Mouse (Mus musculus) gastrocnemius, postnatal 10 days (tissue): ENCODE results near the gene Nup35. TPM values are rescaled to one million over a fixed set of nuclear protein-coding genes. Genes with fewer than 3 reads are reported as not detected.
A peak's percentile ranks its signal among the peaks of the same experiment; 100 is the strongest.

Experiments
- DNase-seq: peaks from one replicate; pipeline ENCODE4 v3.0.0; 2021; ENCODE audit warnings: mixed read lengths
- long read RNA-seq, 2 experiments: library from polyadenylated mRNA; stranded (forward); transcript quantifications; one replicate each; pipeline ENCODE4 v2.0.0; 2021
- total RNA-seq, 2 experiments: library from RNA; stranded (reverse); gene quantifications; 2 replicates each; pipeline ENCODE4 v1.2.3; 2021

The Nup35 gene
- total RNA-seq = 10 to 100 TPM; 10.5 to 13.0 TPM
- long read RNA-seq, experiment 1, transcript Nup35-201 (9 exons, 1,559 nt) = major isoform, 10 of 11 reads
- long read RNA-seq, experiment 1, partial matches to known transcripts = 0 of 11 reads
- long read RNA-seq, experiment 1, other reads (novel, unspliced or antisense) = 1 of 11 reads
- long read RNA-seq, experiment 2, transcript Nup35-201 (9 exons, 1,559 nt) = major isoform, 13 of 15 reads
- long read RNA-seq, experiment 2, partial matches to known transcripts = 0 of 15 reads
- long read RNA-seq, experiment 2, other reads (novel, unspliced or antisense) = 2 of 15 reads

GRCm38 (mm10) chr2:80616854-80617737 is at the start of gene Nup35, which contains the start of gene Dusp19:
Gene Nup35, plus strand, starts transcription at chr2:80617236.
Gene Dusp19, plus strand, starts transcription at chr2:80617045.
- DNase-seq = peak; percentile 85

DNA sequence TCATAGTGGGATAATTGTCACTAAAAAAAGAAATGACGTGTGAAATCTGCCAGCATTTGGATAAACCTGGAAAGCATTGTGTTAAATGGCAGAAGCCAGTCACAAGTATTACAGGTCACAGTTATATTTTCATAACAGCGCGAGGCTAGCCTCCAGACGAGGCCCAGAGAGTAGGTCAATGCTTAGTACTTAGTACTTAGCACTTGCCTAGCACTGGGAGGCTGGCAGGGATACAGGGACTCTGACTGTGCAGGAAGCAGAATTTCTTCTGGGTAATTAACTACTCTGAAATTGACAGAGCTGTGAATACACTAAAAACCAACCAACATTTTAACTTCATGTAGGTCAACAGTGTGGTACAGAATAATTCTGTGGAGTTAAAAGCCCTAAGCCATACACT is 49.6 kb upstream of the Nup35 start:
- no peak for DNase-seq

DNA sequence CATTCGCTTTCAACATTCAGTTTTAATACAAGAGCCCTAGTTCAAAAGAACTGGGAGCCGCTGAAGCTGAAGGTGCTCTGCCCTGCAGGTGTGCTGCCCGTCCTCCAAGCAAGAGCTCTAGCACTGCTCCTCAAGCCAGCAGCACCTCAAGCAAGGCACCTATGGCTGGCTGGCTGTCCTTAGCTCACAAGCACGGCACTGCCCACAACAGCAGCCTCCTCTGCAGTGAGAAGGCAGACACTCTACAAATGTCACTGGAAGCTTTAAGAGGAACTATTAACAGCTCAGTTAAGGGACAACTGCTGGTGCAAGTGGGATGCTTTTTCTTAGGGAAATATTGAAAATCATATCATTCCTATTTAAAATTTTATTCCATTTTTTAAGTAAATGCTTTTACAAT is 46.4 kb upstream of the Nup35 start:
- DNase-seq = no peak

GRCm38 (mm10) chr2:80577286-80577685 is 39.8 kb upstream of the Nup35 start:
- no peak for DNase-seq

DNA sequence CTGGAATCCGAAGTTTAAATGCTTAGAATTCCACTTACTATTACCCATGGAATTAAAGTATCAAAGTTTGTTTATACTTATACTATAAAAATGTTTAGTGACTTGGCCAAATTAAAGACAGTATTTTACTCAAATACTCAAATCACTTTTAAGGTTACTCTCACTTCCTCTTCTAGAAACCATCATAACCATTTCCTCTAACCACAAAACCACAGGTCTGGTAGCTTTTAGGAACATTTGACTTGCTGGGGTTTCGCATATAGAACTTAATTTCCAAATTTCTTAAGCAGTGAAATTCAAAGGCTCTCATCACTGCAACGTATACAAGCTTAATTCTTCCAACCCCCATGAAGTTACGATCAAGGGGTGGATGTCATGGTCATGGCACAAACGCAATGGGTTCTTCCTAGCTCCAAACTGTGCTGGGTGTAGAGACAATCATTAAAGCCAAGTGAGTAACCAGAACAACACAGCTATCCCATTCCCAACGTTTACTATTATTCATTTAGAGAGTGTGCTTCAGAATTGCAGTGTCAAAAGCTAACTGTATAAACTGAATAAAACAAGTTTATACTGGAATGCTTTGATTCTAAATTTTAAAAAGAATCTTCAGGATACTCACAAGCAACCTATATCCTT is 37.7 kb upstream of the Nup35 start:
- no peak for DNase-seq

- DNase-seq = no peak
These were observed 36.6 kb upstream of the Nup35 start for GRCm38 (mm10) chr2:80580311-80580961.

DNA sequence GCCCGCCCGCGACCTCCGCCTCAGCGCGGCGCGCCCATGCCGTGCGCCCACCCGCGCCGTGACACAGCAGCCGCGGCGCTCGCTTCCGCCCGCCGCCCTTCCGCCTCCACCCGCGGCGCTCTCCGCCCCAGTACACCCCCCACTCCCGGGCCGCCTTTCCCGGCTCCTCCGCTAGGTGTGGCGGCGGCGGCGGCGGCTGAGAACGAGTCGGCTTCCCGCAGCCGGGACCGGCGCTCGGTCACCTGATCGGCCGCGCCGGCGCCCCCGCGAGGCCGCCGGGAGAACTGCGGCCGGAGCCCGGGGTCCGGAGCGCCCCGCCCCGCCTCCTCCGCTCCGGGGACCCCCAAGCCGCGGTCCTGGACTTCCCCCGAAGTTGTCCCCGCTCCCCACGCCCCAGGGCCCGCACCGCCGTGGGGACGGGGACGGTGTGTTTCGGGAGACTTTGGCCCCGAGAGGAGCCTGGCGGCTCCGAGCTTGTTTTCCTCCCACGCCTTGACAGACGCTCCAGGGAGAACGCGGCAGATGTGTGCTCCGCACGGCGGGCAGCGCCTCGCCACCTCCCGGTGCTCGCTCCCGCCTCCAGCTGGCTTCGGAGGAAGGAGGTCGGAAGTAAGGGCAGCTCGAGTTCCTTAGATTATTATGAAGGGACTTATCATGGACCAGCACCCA is 35.9 kb upstream of the Nup35 start, which contains the start of gene Nckap1:
Gene Nckap1 (minus strand): TSS at position 338 of the 669 bp plus-strand sequence.
- peak; percentile 91 for DNase-seq

DNA sequence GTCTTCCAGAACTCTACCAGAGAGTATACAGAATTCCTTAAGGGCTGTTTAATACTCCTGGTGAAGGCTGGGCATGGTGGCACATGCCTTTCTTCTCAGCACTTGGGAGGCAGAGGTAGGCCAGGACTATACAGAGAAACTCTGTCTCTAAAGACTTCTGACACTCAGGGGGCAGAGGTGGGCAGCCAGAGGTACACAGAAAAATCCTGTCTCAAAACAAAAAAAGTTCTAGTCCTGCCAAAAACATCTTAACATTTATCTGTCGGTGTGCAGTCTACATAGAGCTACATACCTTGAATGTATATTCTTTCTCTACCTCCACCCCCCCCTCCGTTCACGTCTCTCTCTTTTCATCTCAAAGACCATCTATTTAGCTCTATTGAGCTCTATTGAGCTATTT is 34.7 kb upstream of the Nup35 start:
- DNase-seq = no peak

DNA sequence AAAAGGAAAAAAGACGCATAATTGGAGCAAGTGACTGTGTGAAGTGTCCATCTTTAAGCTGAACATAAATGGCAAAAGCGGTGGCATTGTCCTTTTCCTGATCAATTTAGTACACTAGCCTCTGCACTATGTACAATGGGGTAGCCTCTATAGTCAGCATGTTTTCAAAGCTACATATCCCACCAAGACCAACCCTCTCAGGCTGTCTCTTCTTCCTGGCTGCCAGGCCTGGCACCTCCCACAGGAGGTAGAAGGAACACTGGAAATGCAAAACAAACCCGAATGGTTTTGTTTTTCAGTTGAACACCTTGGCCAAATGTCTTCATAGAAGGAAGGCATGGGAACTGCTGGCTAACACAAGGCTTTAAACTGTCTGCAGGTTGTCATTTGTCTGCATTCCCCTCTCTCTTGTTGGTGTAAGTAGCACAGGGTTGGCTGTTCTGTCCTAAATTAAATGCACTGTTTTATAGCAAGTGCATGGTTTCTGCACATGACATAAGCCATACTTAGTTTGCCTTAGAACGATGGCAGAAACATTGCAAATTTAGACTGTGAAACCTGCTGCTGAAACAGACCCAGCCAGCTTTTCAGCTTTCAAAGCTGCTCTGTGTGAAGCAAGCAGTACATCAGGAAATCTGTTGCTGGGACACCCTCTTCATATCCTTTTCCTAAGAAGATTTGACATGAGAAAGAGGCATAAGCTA is 22.7 kb upstream of the Nup35 start:
- no peak for DNase-seq

GRCm38 (mm10) chr2:80596960-80597359 is 20.1 kb upstream of the Nup35 start:
- no peak for DNase-seq

- no peak for DNase-seq
These were observed 17.2 kb upstream of the Nup35 start for GRCm38 (mm10) chr2:80599850-80600249.

DNA sequence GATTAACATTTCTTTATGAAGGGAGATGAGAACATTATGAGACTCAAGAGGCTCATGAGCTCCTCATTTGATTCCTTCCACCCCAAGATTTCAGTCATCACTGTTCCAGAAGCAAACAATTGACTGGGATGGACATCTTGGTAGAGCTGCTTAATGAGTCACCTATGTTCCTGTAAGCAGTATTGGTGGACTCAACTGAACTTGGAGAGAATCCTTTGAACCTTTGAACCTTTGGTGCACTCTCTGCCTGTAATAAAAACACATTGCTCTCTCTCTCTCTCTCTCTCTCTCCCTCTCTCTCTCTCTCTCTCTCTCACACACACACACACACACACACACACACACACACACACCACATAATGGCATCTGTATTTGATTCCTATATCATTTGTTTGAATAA is 16.4 kb upstream of the Nup35 start:
- no peak for DNase-seq

DNA sequence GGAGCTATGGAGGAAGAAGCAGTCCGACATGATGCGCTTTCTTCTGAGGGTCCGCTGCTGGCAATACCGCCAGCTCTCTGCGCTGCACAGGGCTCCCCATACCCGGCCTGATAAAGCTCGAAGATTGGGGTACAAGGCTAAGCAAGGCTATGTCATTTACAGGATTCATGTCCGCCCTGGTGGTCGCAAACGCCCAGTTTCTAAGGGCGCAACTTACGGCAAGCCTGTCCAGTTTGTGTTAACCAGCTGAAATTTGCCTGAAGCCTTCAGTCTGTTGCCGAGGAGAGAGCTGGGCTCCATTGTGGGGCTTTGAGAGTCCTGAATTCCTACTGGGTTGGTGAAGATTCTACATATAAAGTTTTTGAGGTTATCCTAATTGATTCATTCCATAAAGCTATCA is 14.3 kb upstream of the Nup35 start:
- DNase-seq = no peak

DNA sequence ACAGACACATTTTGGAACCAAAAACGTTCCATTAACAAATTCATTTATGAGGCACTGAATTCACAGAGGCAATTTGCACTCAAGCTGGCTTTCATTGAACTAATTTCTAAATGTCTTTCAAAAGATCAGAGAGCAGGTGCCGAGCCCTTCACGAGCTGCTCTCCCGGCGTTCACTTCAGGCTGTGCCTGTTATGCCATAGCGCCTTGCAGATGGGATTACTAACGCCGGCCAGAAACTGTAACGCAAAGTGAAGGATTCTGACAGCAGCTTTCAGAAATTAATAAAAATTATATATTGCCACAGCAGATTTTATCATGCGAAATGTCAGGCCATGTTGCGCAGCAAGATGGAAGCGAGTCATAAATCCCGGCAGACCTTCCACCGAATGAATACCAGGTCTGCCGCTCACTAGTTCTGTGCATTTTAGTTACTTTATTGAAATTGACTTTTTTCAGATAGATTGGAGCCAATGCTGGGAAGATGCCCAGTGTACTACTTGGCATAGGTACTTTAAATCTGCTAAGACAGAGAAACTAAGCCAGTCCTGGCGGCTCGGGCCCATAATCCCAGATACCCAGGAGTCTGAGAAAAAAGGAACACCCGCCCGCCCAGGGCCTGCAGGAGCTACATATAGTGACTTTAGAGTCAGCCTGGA is 13.1 kb upstream of the Nup35 start:
- no peak for DNase-seq

DNA sequence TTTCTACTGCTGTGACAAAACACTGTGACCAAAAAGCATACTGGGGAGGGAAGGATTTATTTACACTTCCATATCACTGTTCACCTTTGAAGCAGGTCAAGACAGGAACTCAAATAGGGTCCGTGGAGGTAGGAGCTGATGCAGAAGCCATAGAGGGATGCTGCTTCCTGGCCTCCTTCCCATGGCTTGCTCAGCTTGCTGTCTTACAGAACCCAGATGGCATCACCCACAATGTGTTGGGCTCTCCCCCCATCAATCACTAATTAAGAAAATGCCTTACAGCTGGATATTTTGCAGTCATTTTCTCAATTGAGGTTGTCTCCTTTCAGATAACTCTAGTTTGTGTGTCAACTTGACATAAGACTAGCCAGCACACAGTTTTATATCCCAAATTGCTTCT is 4.8 kb upstream of the Nup35 start:
- no peak for DNase-seq

DNA sequence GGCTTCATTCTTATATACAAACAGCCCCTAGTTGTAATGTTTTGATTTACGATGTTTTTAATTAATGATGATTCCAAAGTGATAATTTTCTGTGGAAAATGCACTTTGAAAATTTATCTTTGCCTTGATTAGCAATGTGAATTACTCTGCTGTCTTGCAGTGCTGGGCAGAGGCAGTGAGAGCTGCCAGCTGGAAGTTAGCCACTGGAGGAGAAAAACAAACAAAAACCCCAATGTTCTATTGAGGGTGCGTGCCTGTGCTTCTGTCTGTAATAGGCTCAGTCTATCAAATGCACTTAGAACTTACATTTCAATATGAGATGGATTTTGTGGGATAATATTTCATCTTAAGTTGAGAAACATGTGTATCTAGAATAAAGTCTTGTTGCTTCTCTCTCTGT is 4.2 kb upstream of the Nup35 start:
- DNase-seq = no peak

GRCm38 (mm10) chr2:80618991-80619390 is 2.0 kb downstream of the Nup35 start:
- no peak for DNase-seq

DNA sequence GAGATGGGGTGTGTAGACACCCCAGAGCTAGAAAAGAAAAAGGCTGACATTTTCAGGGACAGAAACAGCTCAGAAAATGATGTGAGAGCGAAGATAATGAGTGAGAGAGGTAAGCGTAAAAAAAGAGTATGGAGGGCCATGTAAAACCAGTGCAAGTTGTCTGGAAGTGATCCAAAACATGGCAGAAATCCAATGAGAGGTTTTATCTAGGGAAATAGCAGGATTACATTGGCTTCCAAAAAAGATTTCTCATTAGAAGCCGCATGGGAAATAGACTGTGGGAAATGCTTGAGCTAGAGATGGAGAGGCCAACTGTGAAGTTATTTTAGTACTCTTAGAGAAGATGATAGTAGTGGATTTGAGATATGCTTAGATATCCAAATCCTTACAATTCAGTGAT is 4.9 kb downstream of the Nup35 start:
- no peak for DNase-seq

GRCm38 (mm10) chr2:80624523-80624922 is 7.5 kb downstream of the Nup35 start:
- DNase-seq = no peak

GRCm38 (mm10) chr2:80632336-80633026 is 15.4 kb downstream of the Nup35 start:
- no peak for DNase-seq
